Mouse (Mus musculus) right cerebral cortex, adult 18-20 months (tissue): ENCODE results near the gene Uba7.
"Not testable (repeated sequence)": the region's sequence is repeated elsewhere in the genome, so short reads cannot be mapped to it uniquely, and the experiment has no call there.

ENCODE experiments used
- DNase-seq: peaks from one replicate; pipeline ENCODE4 v3.0.0; 2022; ENCODE audit warnings: mixed read lengths

The Uba7 gene

GRCm38 (mm10) chr9:107994464-107994863 is 19.2 kb downstream of the Uba7 start:
- no peak for DNase-seq

GRCm38 (mm10) chr9:107995513-107995912 is 20.2 kb downstream of the Uba7 start:
- DNase-seq = no peak

GRCm38 (mm10) chr9:107996049-107996448 is 20.7 kb downstream of the Uba7 start, which contains the start of gene Gm20662:
Gene Gm20662, plus strand, starts transcription at chr9:107996349.
- DNase-seq = no peak

GRCm38 (mm10) chr9:108001922-108002770 is 26.8 kb downstream of the Uba7 start, which contains the start of gene Ip6k1:
Gene Ip6k1, plus strand, starts transcription at chr9:108002501.
- peak; percentile 100 for DNase-seq

- DNase-seq = no peak
These were observed 27.6 kb downstream of the Uba7 start for GRCm38 (mm10) chr9:108002778-108003530.

GRCm38 (mm10) chr9:108003531-108003890 is 28.2 kb downstream of the Uba7 start:
- no peak for DNase-seq

GRCm38 (mm10) chr9:108008041-108008440 is 32.7 kb downstream of the Uba7 start:
- DNase-seq = no peak

- DNase-seq = no peak
These were observed 35.1 kb downstream of the Uba7 start for GRCm38 (mm10) chr9:108010385-108010784.

GRCm38 (mm10) chr9:108013577-108013976 is 38.3 kb downstream of the Uba7 start:
- not testable (repeated sequence) for DNase-seq

GRCm38 (mm10) chr9:108017127-108017526 is 41.8 kb downstream of the Uba7 start:
- peak; percentile 45 for DNase-seq

GRCm38 (mm10) chr9:108020741-108021140 is 45.4 kb downstream of the Uba7 start:
- no peak for DNase-seq

GRCm38 (mm10) chr9:108023216-108023615 is 47.9 kb downstream of the Uba7 start:
- no peak for DNase-seq

- no peak for DNase-seq
These were observed 51.3 kb downstream of the Uba7 start for GRCm38 (mm10) chr9:108026584-108026983.

GRCm38 (mm10) chr9:108027867-108028266 is 52.6 kb downstream of the Uba7 start:
- DNase-seq = no peak

GRCm38 (mm10) chr9:108032126-108032525 is 56.8 kb downstream of the Uba7 start:
- DNase-seq = no peak
